Mouse (Mus musculus) 3T3-L1 (cell line): ENCODE measurements at regions not wholly inside any gene's neighbourhood (a gene's known extent, or its start where the extent isn't known, plus 50 kb on each side); places are given as distances from the start of the nearest gene placed in this dataset.

Source experiments
- DNase-seq: peaks from one replicate; pipeline ENCODE4 v3.0.0-alpha.2; 2015; ENCODE audit warnings: low read depth, low spot score

- no peak for DNase-seq
Measured at GRCm38 (mm10) chr15:36857622-36858021, 150.0 kb downstream of the Zfp706 start.

DNA sequence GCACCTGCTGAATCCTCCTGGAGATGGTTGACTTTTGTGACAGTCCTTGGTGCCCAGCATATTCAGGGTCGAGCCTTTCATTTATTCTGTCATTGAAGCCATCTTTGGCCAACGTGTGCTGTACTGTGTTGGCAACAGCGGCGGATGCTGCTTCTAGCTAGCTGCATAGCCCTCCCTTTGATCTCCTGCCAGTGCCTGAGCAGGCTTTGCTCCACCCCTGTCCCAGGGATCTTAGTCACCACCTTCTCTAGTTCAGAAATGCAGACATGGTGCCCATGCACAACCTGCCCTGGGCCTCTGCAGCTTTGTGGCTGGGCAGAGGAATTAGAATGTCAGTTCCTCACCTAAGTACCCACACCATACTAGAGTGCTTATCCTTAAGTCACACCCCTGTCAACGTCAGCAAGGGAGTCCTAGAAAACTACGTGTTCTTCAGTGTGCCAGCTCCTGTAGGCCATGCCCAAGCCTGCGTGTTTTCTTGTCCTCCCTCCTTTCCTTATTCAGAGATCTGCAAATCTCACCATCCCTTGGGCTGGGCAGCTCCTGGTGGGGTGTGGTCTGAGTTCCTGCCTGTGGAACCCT, 151.9 kb downstream of the Zfp706 start:
- peak; percentile 76 for DNase-seq

DNA sequence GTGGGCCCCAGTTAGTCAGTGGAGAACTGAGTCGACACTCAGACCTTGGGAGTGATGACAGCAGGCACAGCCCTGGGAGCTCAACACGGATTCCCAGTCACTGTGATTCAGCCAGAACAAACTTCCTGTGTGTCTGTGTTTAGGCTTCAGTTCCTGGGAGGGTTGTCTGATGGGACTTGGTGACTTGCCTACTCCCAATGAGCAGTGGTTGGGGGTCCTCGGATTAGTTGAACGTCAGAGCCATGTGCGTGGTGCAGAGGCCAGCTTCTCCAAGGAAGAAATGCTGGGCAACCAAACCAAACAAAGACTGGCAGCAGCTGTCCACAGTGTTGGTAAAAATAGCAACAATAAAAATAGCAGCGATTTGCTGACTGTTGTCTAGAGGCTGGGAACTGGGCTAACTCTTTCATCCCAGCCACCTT, 152.7 kb downstream of the Zfp706 start:
- peak; percentile 76 for DNase-seq

GRCm38 (mm10) chr15:36852229-36852821, 155.2 kb downstream of the Zfp706 start:
- DNase-seq = no peak

DNA sequence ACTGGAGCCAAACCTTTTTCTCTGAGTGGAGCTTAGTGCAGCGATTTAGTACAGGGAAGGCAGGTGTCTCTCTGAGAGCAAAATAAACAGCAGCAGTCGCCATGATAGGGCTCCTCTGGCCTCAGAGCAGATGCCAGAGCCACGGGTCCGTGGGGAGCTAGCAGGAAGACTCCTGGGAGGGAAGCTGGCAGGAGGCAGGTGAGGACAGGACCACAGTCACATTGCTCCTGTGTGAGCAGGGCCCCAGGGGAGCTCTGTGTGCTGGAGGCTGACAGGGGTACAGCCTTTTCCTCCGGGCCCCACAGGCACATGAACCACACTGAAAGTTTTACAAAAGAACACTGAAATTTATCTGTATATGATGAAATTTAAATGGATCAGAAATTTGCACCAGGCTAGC, 159.3 kb downstream of the Zfp706 start:
- no peak for DNase-seq

DNA sequence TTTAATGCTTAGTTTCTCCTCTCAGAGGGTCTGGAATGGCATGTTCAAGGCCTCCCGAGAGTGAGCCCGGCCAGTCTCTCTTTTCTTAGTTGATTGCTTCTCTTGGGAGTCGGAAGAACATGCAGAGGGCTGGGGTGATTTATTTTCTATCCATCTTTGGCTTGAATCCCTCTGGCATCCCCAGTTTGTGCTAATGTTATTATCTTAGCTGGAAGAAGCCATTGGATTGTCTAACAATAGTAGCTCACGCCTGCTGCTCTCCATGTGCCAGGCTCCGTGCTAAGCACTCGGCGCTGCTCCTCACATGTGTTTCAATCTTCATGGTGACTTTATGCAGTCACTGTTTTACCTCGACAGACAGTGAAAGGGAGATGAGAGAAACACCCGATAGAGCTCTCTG, 160.8 kb downstream of the Zfp706 start:
- no peak for DNase-seq
